Mouse (Mus musculus): Measurements from ENCODE around the gene Tmem229a. TPM values are rescaled to one million over a fixed set of nuclear protein-coding genes. Genes with fewer than 3 reads are reported as not detected.

Tmem229a gene
- polyA plus RNA-seq (2016; fragmentation: Nextera tagmentation; extraction: Ambion mirVana): 0.05 and 0.07 TPM in 2 replicates

GRCm38 (mm10) chr6:24955946-24956585 is at the start of gene Tmem229a:
Gene Tmem229a (minus strand): TSS chr6:24956297.
- H3K9me3 ChIP-seq (replicated peaks): no peaks in the 10 kb centered on the region
- H3K27me3 ChIP-seq (replicated peaks): peaks cover 34% of the 10 kb centered on the region
- ATAC-seq: peak; percentile 47
- peak within 1 kb of the TSS; percentile 74 for H3K4me2 ChIP-seq
- 3% methylated on average over 41 of the region's 46 CpGs for WGBS (ENCODE audit: insufficient replicate concordance)
- no peak within 1 kb of the TSS for H3K9ac ChIP-seq
- H3K36me3 ChIP-seq: no peaks in the 10 kb centered on the region
- H3K4me3 ChIP-seq: peak within 1 kb of the TSS; percentile 48
- no peak within 1 kb of the TSS for H3K27ac ChIP-seq
- 0 out of 2 replicates have a peak, but pooled peaks cover 4% of the 10 kb centered on the region for H3K4me1 ChIP-seq

GRCm38 (mm10) chr6:24993754-24994153 is 37.7 kb upstream of the Tmem229a start:
- Histone ChIP-seq H3K27ac (no peak overlapping the region), H3K9ac (no peak overlapping the region), H3K36me3 (no peaks in the 10 kb centered on the region), H3K4me1 (no peaks in the 10 kb centered on the region), H3K4me2 (no peak overlapping the region), H3K4me3 (no peak overlapping the region), H3K27me3 (replicated peaks) (no peaks in the 10 kb centered on the region), H3K9me3 (replicated peaks) (no peaks in the 10 kb centered on the region)
- no peak for ATAC-seq
- WGBS (ENCODE audit: insufficient replicate concordance): 44% methylated on average over 2 of the region's 2 CpGs

DNA sequence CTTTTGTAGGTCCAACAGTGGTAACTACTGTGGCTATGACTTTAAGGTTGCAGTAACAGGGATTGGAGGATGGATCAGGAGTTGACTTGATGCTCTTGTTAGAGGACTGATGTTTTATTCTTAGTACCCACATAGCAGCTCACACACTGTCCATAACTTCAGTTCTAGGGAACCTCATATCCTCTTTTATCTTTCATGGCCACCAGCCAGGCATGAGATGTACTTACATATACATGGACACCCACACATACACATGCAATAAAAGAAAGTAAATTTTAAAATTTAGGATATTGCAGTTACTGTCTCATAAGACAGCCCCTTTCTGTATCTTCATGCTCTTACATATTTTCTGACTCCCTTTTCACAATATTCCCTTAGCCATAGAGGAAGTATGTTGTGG is 33.7 kb upstream of the Tmem229a start:
- H3K27me3 ChIP-seq (replicated peaks): no peaks in the 10 kb centered on the region
- H3K4me2 ChIP-seq: no peak overlapping the region
- no peaks in the 10 kb centered on the region for H3K36me3 ChIP-seq
- H3K4me3 ChIP-seq: no peak overlapping the region
- no peaks in the 10 kb centered on the region for H3K9me3 ChIP-seq (replicated peaks)
- no peaks in the 10 kb centered on the region for H3K4me1 ChIP-seq
- no peak overlapping the region for H3K9ac ChIP-seq
- ATAC-seq: no peak
- no peak overlapping the region for H3K27ac ChIP-seq

DNA sequence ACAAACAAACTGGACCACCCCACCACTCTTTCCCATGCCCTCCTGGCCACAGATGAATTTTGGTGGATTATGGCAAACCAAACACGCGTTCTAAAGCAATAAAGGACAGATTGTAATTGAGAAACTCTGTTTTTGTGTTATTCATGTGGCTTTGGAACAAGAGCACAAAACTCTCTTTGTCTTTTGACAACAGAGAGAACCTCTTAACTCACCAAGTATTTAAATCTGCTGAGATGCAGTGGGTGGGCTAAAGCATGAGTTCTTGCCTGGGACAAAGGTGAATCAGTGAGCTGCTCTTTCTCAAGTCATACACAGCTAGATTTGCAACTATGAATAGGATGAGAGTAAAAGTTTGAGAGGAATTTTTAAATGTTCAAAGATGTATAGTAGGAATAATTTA is 20.1 kb upstream of the Tmem229a start:
- no peak overlapping the region for H3K4me2 ChIP-seq
- ATAC-seq: no peak
- no peak overlapping the region for H3K4me3 ChIP-seq
- no peaks in the 10 kb centered on the region for H3K9me3 ChIP-seq (replicated peaks)
- WGBS (ENCODE audit: insufficient replicate concordance): 67% methylated on average over 2 of the region's 2 CpGs
- no peaks in the 10 kb centered on the region for H3K36me3 ChIP-seq
- H3K4me1 ChIP-seq: no peaks in the 10 kb centered on the region
- H3K27me3 ChIP-seq (replicated peaks): no peaks in the 10 kb centered on the region
- H3K27ac ChIP-seq: no peak overlapping the region
- no peak overlapping the region for H3K9ac ChIP-seq

GRCm38 (mm10) chr6:24968471-24969223 is 12.6 kb upstream of the Tmem229a start:
- H3K4me1 ChIP-seq: no peaks in the 10 kb centered on the region
- H3K27me3 ChIP-seq (replicated peaks): no peaks in the 10 kb centered on the region
- no peak overlapping the region for H3K4me3 ChIP-seq
- no peaks in the 10 kb centered on the region for H3K9me3 ChIP-seq (replicated peaks)
- H3K36me3 ChIP-seq: no peaks in the 10 kb centered on the region
- H3K9ac ChIP-seq: no peak overlapping the region
- no peak overlapping the region for H3K4me2 ChIP-seq
- WGBS (ENCODE audit: insufficient replicate concordance): 63% methylated on average over 3 of the region's 3 CpGs
- ATAC-seq: no peak
- H3K27ac ChIP-seq: no peak overlapping the region

GRCm38 (mm10) chr6:24967726-24968125 is 11.6 kb upstream of the Tmem229a start:
- Histone ChIP-seq H3K9ac (no peak overlapping the region), H3K36me3 (no peaks in the 10 kb centered on the region), H3K4me1 (no peaks in the 10 kb centered on the region), H3K4me3 (no peak overlapping the region), H3K27me3 (replicated peaks) (no peaks in the 10 kb centered on the region), H3K27ac (no peak overlapping the region), H3K9me3 (replicated peaks) (no peaks in the 10 kb centered on the region), H3K4me2 (no peak overlapping the region)
- WGBS (ENCODE audit: insufficient replicate concordance): 71% methylated on average over 7 of the region's 7 CpGs
- no peak for ATAC-seq

DNA sequence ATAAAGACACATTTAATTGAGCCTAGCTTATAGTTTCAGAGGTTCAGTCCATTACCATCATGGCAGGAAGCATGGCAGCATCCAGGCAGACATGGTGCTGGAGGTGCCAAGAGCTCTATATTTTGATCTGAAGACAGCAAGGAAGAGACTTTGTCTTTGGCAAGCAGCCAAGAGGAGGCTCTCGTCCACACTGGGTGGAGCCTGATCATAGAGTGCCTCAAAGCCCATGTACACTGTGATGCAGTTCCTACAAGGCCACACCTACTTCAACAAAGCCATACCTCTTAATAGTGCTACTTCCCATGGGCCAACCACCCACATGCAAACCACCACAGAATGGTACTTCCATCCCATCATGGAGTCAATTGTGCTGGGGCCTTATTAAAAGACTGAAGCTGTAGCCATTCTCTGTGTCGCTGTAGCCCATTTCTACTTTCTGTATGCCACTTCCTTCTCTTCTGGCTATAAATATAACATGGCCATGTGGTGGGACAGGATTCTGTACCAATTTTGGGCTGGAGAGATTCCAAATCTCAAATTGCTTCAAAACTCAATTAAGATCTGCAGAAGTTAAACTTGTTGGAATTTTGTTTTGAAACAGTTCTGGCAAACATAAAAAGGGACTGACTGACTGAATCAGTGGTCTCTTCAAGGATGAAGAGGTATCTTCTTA is 10.0 kb upstream of the Tmem229a start:
- H3K36me3 ChIP-seq: no peaks in the 10 kb centered on the region
- no peak overlapping the region for H3K9ac ChIP-seq
- H3K4me3 ChIP-seq: no peak overlapping the region
- H3K4me1 ChIP-seq: no peaks in the 10 kb centered on the region
- no peaks in the 10 kb centered on the region for H3K27me3 ChIP-seq (replicated peaks)
- H3K27ac ChIP-seq: no peak overlapping the region
- H3K9me3 ChIP-seq (replicated peaks): no peaks in the 10 kb centered on the region
- no peak overlapping the region for H3K4me2 ChIP-seq
- no peak for ATAC-seq
- 56% methylated on average over 2 of the region's 2 CpGs for WGBS (ENCODE audit: insufficient replicate concordance)

GRCm38 (mm10) chr6:24963754-24964153 is 7.7 kb upstream of the Tmem229a start:
- no peak for ATAC-seq

GRCm38 (mm10) chr6:24956586-24956973 is 483 bp upstream of the Tmem229a start:
- Histone ChIP-seq H3K4me3 (no peak overlapping the region; the same call in 1 of the 2 replicates), H3K36me3 (no peaks in the 10 kb centered on the region), H3K27ac (no peak overlapping the region), H3K4me1 (0 out of 2 replicates have a peak, but pooled peaks cover 4% of the 10 kb centered on the region), H3K27me3 (replicated peaks) (peaks cover 34% of the 10 kb centered on the region), H3K4me2 (peak overlapping the region; percentile 74; the same call in 1 of the 2 replicates), H3K9me3 (replicated peaks) (no peaks in the 10 kb centered on the region), H3K9ac (no peak overlapping the region)
- WGBS (ENCODE audit: insufficient replicate concordance): 36% methylated on average over 5 of the region's 5 CpGs
- ATAC-seq: no peak

More at GRCm38 (mm10) chr6:24963754-24964153, 7.7 kb upstream of the Tmem229a start:
- Histone ChIP-seq H3K36me3 (no peaks in the 10 kb centered on the region), H3K4me1 (no peaks in the 10 kb centered on the region), H3K27me3 (replicated peaks) (no peaks in the 10 kb centered on the region), H3K27ac (no peak overlapping the region), H3K9me3 (replicated peaks) (no peaks in the 10 kb centered on the region), H3K4me2 (no peak overlapping the region), H3K4me3 (no peak overlapping the region), H3K9ac (no peak overlapping the region)
- 56% methylated on average over 5 of the region's 5 CpGs for WGBS (ENCODE audit: insufficient replicate concordance)

DNA sequence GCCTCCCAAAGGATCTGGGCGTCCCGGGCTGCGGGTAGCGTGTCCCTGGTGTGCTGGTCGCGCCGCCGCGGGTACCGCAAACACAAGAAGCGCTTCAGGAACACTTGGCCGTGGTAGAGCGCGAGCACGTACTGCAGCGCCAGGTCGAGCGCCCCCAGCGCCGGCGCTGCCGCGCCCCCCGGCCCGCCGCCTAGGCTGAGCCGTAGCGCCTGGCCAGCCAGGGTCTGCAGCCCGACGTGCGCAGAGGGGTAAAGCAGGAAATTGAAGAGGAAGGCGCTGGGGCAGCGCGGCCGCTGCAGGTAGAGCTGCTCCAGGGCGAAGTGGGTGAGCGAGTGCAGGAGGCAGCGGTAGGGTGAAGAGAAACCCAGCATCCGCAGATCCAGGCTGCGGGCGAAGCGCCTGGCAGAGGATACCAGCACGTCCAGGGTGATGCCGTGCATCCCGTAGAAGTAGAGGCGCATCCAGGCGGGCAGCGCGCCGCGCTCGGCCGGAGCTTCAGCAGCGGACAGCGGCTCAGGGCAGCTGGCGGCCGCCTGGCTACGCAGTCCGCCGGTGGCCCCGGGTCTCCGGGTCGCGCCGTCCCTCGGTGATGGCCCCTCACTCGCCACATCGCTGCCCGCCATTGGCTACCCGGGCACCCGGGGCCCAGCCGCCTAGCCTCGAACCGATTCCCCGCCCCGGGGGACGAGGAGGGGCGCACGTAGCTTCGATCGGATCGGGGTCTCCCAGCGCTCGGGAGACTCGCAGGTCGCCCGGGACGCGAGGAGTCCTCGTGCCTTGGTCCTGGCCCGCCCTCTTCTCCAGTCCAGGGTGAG is 759 bp downstream of the Tmem229a start:
- H3K36me3 ChIP-seq: no peaks in the 10 kb centered on the region
- peak; percentile 37; the same call in 1 of the 2 replicates for ATAC-seq
- H3K27ac ChIP-seq: no peak overlapping the region
- H3K4me1 ChIP-seq: 0 out of 2 replicates have a peak, but pooled peaks cover 4% of the 10 kb centered on the region
- 2% methylated on average over 90 of the region's 91 CpGs for WGBS (ENCODE audit: insufficient replicate concordance)
- no peak overlapping the region for H3K9ac ChIP-seq
- H3K4me2 ChIP-seq: peak overlapping the region; percentile 74
- no peaks in the 10 kb centered on the region for H3K9me3 ChIP-seq (replicated peaks)
- peak overlapping the region; percentile 48 for H3K4me3 ChIP-seq
- peaks cover 34% of the 10 kb centered on the region for H3K27me3 ChIP-seq (replicated peaks)

DNA sequence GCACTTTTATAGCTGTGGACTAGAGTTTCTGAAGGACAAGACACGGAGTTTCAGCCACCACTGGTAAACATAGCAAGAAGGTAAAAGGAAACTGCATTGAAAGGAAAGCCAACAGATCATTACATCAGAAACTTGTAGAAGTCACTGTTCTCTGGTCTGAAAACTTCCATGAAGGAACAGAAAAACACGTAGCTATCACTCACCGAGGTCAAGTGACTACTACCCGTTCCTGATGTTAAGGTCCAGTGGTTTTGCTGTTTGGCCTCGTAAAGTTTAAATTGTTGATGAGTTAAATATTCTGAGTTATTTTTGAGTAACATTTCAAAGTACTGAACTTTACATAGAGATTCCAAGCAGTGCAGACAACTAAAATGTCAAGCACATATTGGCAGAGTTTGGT is 2.0 kb downstream of the Tmem229a start:
- Histone ChIP-seq H3K9me3 (replicated peaks) (no peaks in the 10 kb centered on the region), H3K4me2 (no peak overlapping the region), H3K36me3 (no peaks in the 10 kb centered on the region), H3K4me1 (0 out of 2 replicates have a peak, but pooled peaks cover 4% of the 10 kb centered on the region), H3K27ac (no peak overlapping the region), H3K4me3 (no peak overlapping the region), H3K9ac (no peak overlapping the region), H3K27me3 (replicated peaks) (peaks cover 34% of the 10 kb centered on the region)
- 64% methylated on average over 5 of the region's 5 CpGs for WGBS (ENCODE audit: insufficient replicate concordance)
- no peak for ATAC-seq
